Mouse (Mus musculus) kidney, adult 9 months (tissue): ENCODE data around the gene Zfp946.

Experiments used
- DNase-seq: peaks from one replicate; pipeline ENCODE4 v3.0.0; 2022

The Zfp946 gene

DNA sequence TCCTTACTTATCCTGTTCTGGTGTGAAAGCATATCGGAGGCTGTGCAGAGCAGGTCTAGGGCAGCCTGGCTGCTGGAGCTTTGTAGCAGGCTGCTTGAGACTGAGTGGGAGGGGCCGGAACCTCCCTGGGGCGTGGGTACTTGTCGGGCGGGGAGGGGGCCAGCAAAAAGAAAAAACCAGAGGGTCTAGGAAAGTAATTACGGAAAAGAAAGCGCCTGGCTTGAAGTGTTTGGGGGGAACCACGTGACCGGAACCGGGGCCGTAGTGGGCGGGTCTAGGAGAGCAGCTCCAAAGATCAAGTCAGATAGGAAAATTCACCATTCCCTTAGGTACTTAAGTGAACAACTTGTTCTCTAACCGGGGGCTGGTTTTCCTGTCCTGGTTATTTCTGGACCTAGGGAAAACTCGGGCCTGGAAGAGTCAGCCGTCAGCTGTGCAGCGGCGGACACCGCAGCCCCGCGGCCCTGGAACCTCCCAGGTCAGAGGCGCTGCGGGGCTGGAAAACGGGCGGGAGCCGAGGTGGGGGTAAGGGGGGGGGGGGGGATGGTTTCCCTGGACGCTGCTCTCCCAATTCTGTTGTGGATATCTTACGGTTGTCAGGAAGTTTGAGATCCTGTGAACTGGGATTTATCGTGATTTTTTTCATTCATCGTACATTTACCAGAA lies at the start of gene Zfp946:
Gene Zfp946, plus strand, starts transcription at position 271 of the 666 bp plus-strand sequence.
- DNase-seq = peak; percentile 92

DNA sequence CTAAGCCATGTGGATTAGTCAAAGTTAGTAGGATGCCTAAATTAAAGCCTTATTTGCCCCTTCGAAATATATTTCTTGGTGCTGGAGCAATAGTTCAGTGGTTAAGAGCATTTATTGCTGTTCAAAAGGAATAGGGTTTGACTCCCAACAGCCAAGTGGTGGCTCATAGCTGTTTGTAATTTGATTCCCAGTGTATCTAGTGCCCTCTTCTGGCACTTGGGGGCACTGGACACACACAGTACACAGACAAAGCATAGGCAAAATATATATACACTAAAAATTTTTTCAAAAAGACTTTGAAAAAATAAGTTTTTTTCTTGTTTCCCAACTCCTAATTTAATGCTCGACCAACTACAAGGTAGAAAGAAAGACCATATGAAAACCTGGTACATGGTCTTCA lies 13.3 kb upstream of the Zfp946 start:
- DNase-seq = peak; percentile 55

DNA sequence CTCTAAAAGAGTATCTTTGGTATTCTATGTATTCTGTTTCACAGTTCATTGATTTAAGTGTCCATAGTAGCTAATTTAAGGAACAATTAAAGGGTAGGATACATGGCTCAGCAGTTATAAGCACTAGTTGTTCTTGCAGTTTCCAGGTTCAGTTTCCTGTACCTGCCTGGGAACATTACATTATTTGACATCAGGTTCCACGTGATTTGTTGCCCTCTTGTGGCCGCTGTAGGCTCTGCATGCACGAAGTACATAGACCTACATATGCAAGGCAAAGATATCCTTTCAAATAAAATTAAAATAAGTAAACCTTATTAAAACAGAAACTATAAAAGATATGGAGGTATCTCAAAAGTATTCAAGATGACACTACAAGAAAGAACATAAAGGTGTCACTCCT lies 6.5 kb upstream of the Zfp946 start:
- DNase-seq = peak; percentile 79

DNA sequence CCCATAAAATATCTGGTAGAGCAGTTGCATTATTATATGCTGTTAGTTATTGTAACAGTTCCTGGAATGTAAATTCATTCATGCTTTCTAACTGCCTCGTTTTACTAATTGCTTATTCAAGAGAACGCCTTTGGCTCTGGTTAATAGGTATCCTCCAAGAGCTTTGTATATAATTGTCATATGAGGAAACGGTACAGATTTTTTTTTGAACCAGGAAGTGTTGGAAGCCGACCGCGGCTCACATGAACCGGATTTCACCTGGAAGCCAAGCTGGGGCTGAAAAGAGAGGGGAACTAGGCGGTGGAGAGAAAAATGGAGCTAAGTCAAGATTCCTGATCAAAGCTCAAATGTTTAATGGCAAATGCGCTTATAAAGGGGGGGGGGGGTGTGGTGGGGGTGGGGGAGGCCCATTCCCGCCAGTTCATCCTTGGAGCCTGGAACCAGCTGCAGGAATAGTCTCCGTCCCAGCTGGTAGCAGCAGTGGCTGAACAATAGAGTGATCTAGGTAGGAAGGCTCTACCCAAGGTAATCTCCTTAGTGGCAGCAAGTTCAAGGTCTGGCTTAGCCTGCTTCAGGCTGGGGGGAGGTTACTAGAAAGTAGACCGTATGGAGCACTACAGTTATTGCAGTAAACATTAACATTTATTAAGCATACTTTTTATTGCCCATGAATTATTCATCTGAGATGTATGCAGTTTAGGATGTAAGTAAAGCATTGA lies 773 bp downstream of the Zfp946 start:
- DNase-seq = peak; percentile 34

DNA sequence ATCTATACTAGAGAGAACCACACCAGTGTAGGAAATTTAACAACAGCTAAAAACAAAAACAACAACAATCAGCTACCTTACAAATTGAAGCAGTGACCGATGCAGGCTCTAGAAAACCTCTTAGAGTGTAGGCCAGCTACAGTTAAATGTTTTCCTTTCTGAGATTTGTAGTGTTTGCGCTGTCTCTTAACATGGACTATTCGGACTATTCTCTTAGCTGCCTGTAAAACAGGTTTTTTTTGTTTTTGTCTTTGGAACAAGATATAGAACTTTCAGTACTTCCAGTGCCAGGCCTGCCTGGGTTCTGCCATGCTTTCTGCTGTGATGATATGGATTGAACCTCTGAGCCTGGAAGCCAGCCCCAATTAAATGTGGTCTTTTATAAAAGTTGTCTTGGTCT lies 23.7 kb downstream of the Zfp946 start:
- DNase-seq = no peak

DNA sequence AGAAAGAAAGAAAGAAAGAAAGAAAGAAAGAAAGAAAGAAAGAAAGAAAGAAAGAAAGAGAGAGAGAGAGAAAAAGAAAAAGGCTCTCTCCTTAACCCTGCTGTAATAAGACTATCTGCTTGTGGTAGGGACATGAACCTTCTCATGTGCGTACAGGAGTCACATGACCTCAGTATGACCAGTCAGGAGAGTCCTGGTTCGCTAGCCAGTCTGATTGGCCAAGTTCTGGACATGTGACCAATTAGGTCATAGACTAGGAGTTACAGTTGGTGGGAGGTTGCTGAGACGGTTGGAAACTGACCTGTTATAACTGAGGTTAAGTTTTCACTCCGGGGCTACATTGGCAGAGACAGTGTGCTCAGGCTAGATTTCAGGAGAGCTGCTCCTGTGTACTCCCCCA lies 73.1 kb downstream of the Zfp946 start:
- DNase-seq = no peak
